Mouse (Mus musculus) forebrain, embryonic 14.5 days (tissue): ENCODE data around the gene Megf8. TPM values are rescaled to one million over a fixed set of nuclear protein-coding genes. Genes with fewer than 3 reads are reported as not detected.

ENCODE experiments used
- ATAC-seq: fragments of 200-750 bp; cut with Nextera tagmentation; 2 replicates; pipeline ENCODE4 v1.8.0; 2017; ENCODE audit warnings: mild to moderate bottlenecking, moderate library complexity
- DNase-seq: peaks from one replicate; pipeline ENCODE4 v3.0.0-alpha.2; 2015; ENCODE audit warnings: low spot score
- H3K27ac ChIP-seq: fragments of 300-500 bp; sonication (generic); 2 replicates; pipeline ENCODE4 v1.5.1; 2014; ENCODE audit warnings: low read depth, mild to moderate bottlenecking, control low read depth, low read length, moderate library complexity
- H3K27me3 ChIP-seq: fragments of 300-500 bp; sonication (generic); replicated peaks from 2 replicates; pipeline ENCODE4 v1.6.1; 2014; ENCODE audit warnings: low read length, control low read depth, mixed read lengths; ENCODE audit not compliant: control insufficient read depth, insufficient read depth
- H3K36me3 ChIP-seq: fragments of 300-500 bp; sonication (generic); 2 replicates; pipeline ENCODE4 v1.6.1; 2014; ENCODE audit warnings: low read length, control low read depth; ENCODE audit not compliant: control insufficient read depth, insufficient read depth
- H3K4me1 ChIP-seq: fragments of 300-500 bp; sonication (generic); 2 replicates; pipeline ENCODE4 v1.6.1; 2014; ENCODE audit warnings: antibody characterized with exemption, low read length, control low read depth; ENCODE audit not compliant: control insufficient read depth, insufficient read depth
- H3K4me2 ChIP-seq: fragments of 300-500 bp; sonication (generic); 2 replicates; pipeline ENCODE4 v1.6.1; 2014; ENCODE audit warnings: mild to moderate bottlenecking, control low read depth, low read length
- H3K4me3 ChIP-seq: fragments of 300-500 bp; sonication (generic); 2 replicates; pipeline ENCODE4 v1.5.1; 2014; ENCODE audit warnings: low read depth, low read length, control low read depth
- H3K9ac ChIP-seq: fragments of 300-500 bp; sonication (generic); 2 replicates; pipeline ENCODE4 v1.6.1; 2014; ENCODE audit warnings: mild to moderate bottlenecking, low read length, control low read depth, moderate library complexity
- H3K9me3 ChIP-seq: fragments of 300-500 bp; sonication (generic); replicated peaks from 2 replicates; pipeline ENCODE4 v1.6.1; 2016; ENCODE audit warnings: low read length, control low read depth, mixed read lengths; ENCODE audit not compliant: control insufficient read depth
- WGBS: fragments of 180-500 bp; shearing (Covaris S2); extraction: QIAGEN DNeasy Blood & Tissue Kit; methylation state at CpG from one replicate; pipeline ENCODE4 v1.1.7; 2014; 5-methylcytosine and 5-hydroxymethylcytosine counted together
- polyA plus RNA-seq: library from polyadenylated mRNA; unstranded; fragments of >200 nt; fragmentation: Nextera tagmentation; extraction: Ambion mirVana; gene quantifications from 2 replicates; pipeline ENCODE4 v1.2.1, GENCODE M21; 2014

Megf8 gene
- polyA plus RNA-seq, 1 experiment from 2014 or later, result 13.3 TPM

DNA sequence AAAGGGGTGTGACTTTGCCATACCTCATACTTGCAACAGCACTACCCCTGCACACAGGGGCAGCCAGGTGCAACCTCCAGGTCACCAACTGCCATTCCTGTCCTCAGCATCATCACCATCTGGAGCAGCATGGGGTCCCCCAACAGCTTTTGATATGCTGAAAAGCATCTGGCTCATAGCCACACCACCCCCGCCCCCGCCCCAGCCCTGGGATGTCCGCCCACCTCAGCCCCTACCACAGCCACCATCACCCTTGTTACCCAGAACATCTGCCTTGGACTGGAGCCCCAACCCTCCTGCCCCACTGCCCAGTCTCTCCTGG is 13.3 kb upstream of the Megf8 start:
- no peak for ATAC-seq
- 88% methylated on average over 3 of the region's 3 CpGs for WGBS
- no peak for DNase-seq
- Histone ChIP-seq H3K4me2 (no peak overlapping the region), H3K9me3 (no peaks in the 10 kb centered on the region), H3K27ac (no peak overlapping the region), H3K4me1 (0 out of 2 replicates have a peak, but pooled peaks cover 4% of the 10 kb centered on the region), H3K27me3 (no peaks in the 10 kb centered on the region), H3K4me3 (no peak overlapping the region), H3K36me3 (no peaks in the 10 kb centered on the region), H3K9ac (no peak overlapping the region)

DNA sequence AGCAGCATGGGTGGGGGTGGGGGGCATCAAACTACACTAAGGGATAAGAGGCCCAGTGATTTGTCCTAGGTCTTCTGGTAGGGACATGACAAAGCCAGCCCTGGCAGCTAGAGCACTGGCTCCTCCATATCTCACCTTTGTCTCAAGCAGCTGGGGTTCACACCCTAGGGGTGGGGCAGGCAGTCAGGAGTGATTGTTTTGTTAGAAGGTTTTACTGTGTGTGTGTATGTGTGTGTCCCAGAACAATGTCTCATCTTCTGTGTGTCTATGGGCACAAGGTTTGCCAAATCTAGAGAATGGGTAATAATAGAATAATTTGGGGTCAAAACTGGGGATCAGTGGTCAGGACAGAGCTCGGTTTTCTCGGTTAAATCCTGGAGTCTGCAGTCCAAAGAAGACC is 11.5 kb upstream of the Megf8 start:
- peak overlapping the region; percentile 87 for H3K4me2 ChIP-seq
- no peak overlapping the region for H3K27ac ChIP-seq
- DNase-seq (no peak), ATAC-seq (peak; percentile 41; the same call in 1 of the 2 replicates)
- no peaks in the 10 kb centered on the region for H3K27me3 ChIP-seq
- peak overlapping the region; percentile 62 for H3K4me3 ChIP-seq
- peak overlapping the region; percentile 83 for H3K9ac ChIP-seq
- H3K4me1 ChIP-seq, result 0 out of 2 replicates have a peak, but pooled peaks cover 4% of the 10 kb centered on the region
- no peaks in the 10 kb centered on the region for H3K36me3 ChIP-seq
- H3K9me3 ChIP-seq, result no peaks in the 10 kb centered on the region
- 0% methylated on average over 2 of the region's 2 CpGs for WGBS

DNA sequence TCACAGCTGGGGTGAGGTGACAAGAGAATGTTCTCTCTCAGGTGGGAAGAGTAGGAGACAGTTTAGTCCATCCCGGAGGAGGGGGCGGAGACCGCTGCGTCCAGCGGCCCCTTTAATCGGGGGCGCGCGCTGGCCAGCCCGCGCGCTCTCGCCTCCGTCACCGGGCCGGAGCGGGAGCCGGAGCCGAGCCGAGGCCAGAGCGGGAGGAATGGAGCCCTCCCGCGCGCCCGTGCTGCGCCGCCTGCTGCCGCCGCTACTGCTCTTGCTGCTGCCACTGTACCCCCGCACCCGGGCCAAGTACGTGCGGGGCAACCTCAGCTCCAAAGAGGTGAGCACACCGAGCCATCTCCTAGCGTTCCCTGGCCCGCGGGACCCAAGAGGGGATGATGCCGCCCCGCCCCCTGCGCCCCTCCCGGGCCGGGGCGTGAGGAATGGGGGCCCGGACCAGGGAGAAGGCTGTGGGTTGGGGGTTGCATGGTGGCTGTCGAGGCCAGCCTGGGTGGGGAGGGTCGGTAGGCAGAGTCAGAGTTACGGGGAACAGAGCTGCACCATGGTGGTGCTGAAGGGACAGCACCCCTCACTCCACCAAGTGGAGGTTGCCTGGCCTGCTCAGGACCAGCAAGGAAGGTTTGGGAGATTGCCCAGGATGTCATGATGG is 10.9 kb upstream of the Megf8 start, which contains the start of gene Tmem145:
Gene Tmem145 (plus strand): TSS at position 151 of the 658 bp plus-strand sequence.
- Histone ChIP-seq H3K4me3 (peak within 1 kb of the TSS; percentile 62), H3K4me1 (0 out of 2 replicates have a peak, but pooled peaks cover 4% of the 10 kb centered on the region), H3K27ac (peak within 1 kb of the TSS; percentile 85), H3K4me2 (peak within 1 kb of the TSS; percentile 87), H3K9ac (peak within 1 kb of the TSS; percentile 83), H3K27me3 (peaks cover 2% of the 10 kb centered on the region; the same call in 1 of the 2 replicates), H3K36me3 (no peaks in the 10 kb centered on the region), H3K9me3 (no peaks in the 10 kb centered on the region)
- WGBS, result under 1% methylated on average over 43 of the region's 47 CpGs
- peak; percentile 69 for DNase-seq
- ATAC-seq, result peak; percentile 78

DNA sequence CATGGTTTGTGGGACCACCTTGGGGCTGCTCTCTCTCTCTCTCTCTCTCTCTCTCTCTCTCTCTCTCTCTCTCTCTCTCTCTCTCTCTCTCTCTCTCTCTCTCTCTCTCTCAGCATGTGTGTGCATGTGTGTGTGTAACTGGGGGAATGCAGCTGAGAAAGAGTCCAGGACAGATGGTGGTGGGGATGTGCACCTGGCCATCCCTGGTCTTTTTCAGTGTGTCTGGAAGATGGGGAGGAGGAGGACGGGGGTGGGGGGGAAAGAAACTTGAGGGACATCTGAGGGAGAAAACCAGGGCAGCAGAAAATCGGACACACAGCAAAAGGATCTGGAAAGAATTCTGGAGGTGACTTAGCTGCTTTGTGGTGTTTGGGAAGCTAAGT is 10.4 kb upstream of the Megf8 start:
- H3K4me3 ChIP-seq, result peak overlapping the region; percentile 62
- 30% methylated on average over 2 of the region's 2 CpGs for WGBS
- H3K9me3 ChIP-seq, result no peaks in the 10 kb centered on the region
- ATAC-seq (peak; percentile 27; the same call in 1 of the 2 replicates), DNase-seq (no peak)
- no peak overlapping the region for H3K27ac ChIP-seq
- H3K36me3 ChIP-seq, result no peaks in the 10 kb centered on the region
- H3K27me3 ChIP-seq, result peaks cover 7% of the 10 kb centered on the region; the same call in 1 of the 2 replicates
- 0 out of 2 replicates have a peak, but pooled peaks cover 4% of the 10 kb centered on the region for H3K4me1 ChIP-seq
- peak overlapping the region; percentile 83; the same call in 1 of the 2 replicates for H3K9ac ChIP-seq
- peak overlapping the region; percentile 87; the same call in 1 of the 2 replicates for H3K4me2 ChIP-seq

DNA sequence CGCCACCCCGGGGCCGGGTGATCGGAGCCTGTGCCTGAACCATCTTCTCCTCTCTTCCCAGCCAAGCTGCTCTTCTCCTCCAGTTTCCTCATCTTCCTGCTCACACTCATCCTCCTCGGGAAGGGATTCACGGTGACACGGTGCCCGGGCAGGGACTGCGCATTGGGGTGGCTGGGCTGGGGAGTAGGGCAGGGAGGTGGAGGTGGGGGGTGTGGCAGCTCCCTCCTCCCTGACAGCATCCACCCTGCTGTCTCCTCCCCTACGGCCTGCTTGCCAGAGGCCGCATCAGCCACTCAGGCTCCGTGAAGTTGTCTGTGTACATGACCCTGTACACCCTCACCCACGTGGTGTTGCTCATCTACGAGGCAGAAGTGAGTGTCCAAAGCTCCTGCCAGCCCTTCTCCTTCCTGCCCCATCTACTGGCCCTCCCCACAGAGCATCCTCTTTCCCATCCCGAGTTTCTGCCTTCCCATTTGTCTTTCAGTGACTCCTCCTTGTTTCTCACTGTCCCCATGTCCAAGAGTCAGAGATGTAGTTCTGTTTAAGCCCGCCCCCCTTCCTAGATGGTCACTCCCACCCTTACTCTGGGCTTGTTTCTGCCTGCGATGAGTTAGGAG is 8.2 kb upstream of the Megf8 start:
- 0 out of 2 replicates have a peak, but pooled peaks cover 4% of the 10 kb centered on the region for H3K4me1 ChIP-seq
- ATAC-seq (no peak), DNase-seq (no peak)
- WGBS, result 55% methylated on average over 17 of the region's 17 CpGs
- H3K27me3 ChIP-seq, result peaks cover 27% of the 10 kb centered on the region
- no peak overlapping the region for H3K9ac ChIP-seq
- H3K27ac ChIP-seq, result no peak overlapping the region
- no peaks in the 10 kb centered on the region for H3K9me3 ChIP-seq
- no peak overlapping the region for H3K4me3 ChIP-seq
- no peak overlapping the region for H3K4me2 ChIP-seq
- no peaks in the 10 kb centered on the region for H3K36me3 ChIP-seq

DNA sequence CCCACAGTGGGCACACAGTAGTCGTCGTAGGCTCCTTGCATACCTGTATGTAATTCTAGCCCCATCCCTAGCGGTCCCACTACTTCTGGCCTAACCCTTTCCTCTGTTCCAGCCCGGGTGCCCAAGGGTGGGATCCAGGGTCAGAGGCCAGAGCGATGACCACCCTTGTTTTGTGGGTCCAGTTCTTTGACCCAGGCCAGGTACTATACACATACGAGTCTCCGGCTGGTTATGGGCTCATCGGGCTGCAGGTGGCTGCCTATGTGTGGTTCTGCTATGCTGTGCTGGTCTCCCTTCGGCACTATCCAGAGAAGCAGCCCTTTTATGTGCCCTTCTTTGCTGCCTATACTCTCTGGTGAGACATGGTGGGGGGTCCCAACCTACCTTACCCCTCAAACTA is 7.5 kb upstream of the Megf8 start:
- Histone ChIP-seq H3K4me2 (no peak overlapping the region), H3K9me3 (no peaks in the 10 kb centered on the region), H3K27me3 (peaks cover 34% of the 10 kb centered on the region), H3K4me1 (0 out of 2 replicates have a peak, but pooled peaks cover 4% of the 10 kb centered on the region), H3K36me3 (no peaks in the 10 kb centered on the region), H3K9ac (no peak overlapping the region), H3K4me3 (no peak overlapping the region), H3K27ac (no peak overlapping the region)
- DNase-seq, result no peak
- ATAC-seq, result no peak
- WGBS, result 87% methylated on average over 9 of the region's 9 CpGs

DNA sequence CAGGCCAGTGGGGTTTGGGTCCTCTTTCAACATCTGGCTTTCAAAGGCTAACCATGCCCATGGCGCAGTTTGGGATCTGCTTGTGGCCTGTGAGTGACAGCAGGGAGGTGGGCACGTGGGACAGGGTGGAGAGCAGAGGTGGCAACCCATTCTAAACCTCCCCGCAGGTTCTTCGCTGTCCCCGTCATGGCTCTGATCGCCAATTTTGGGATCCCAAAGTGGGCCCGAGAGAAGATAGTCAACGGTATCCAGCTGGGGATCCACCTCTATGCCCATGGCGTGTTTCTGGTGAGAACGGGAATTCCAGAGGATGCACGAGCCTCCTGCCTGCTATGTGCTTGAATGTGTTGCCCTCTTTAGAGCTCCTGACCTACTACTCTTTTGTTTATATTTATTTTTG is 5.8 kb upstream of the Megf8 start:
- Histone ChIP-seq H3K27me3 (peaks cover 43% of the 10 kb centered on the region), H3K36me3 (no peaks in the 10 kb centered on the region), H3K4me3 (no peak overlapping the region), H3K27ac (no peak overlapping the region), H3K4me2 (no peak overlapping the region), H3K9ac (no peak overlapping the region), H3K9me3 (no peaks in the 10 kb centered on the region), H3K4me1 (peaks cover 5% of the 10 kb centered on the region)
- DNase-seq (no peak), ATAC-seq (no peak)
- 85% methylated on average over 11 of the region's 11 CpGs for WGBS

DNA sequence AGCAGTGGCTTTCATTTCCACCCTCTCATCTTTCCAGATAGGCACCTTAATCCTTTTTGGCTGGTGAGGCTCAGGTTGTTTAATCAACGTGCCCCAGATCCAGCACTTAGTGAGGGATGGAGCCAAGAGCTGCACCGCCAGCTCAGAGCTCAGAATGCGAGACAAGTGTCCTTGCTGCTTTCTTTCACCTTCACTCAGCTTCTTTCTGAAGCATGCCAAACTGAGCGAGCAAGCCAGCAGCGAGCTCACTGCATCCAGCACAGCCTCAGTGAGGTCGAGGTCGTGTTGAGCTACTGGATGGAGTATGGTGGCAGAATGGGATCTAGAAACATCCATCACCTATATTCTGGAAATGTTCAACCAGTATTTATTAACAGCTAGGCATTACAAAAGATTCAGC is 3.6 kb upstream of the Megf8 start:
- H3K4me1 ChIP-seq, result peaks cover 14% of the 10 kb centered on the region
- H3K4me2 ChIP-seq, result no peak overlapping the region
- H3K4me3 ChIP-seq, result no peak overlapping the region
- no peaks in the 10 kb centered on the region for H3K36me3 ChIP-seq
- no peak for DNase-seq
- H3K9ac ChIP-seq, result no peak overlapping the region
- peaks cover 43% of the 10 kb centered on the region for H3K27me3 ChIP-seq
- WGBS, result 37% methylated on average over 7 of the region's 7 CpGs
- H3K27ac ChIP-seq, result no peak overlapping the region
- ATAC-seq, result no peak
- no peaks in the 10 kb centered on the region for H3K9me3 ChIP-seq
